Mouse (Mus musculus) thymus, postnatal 36 days (tissue): Measurements from ENCODE around the gene Gtf2i.

Source experiments
- DNase-seq, 2 experiments: peaks; one replicate each; pipeline ENCODE4 v3.0.0; 2022; ENCODE audit warnings: mixed read lengths in 2 of 2

Gtf2i gene

GRCm38 (mm10) chr5:134321699-134322098, 7.1 kb upstream of the Gtf2i start:
- no peak for DNase-seq

- no peak for DNase-seq
Observed at GRCm38 (mm10) chr5:134318903-134319302, 4.3 kb upstream of the Gtf2i start.

- no peak for DNase-seq
Observed at GRCm38 (mm10) chr5:134316721-134317120, 2.2 kb upstream of the Gtf2i start.

- peak; percentile 25 to 43 for DNase-seq
Observed at GRCm38 (mm10) chr5:134315623-134316350, 1.2 kb upstream of the Gtf2i start.

- peak in 1 of 2 experiments; percentile 73 for DNase-seq
Observed at GRCm38 (mm10) chr5:134314068-134314674, 389 bp downstream of the Gtf2i start.

GRCm38 (mm10) chr5:134313451-134314067, 1.0 kb downstream of the Gtf2i start:
- peak; percentile 91 to 93 for DNase-seq

GRCm38 (mm10) chr5:134312691-134313450, 1.7 kb downstream of the Gtf2i start:
- peak; percentile 27 to 46 for DNase-seq

GRCm38 (mm10) chr5:134311894-134312411, 2.6 kb downstream of the Gtf2i start:
- no peak for DNase-seq

GRCm38 (mm10) chr5:134310201-134310600, 4.4 kb downstream of the Gtf2i start:
- DNase-seq = no peak

- DNase-seq = no peak
Observed at GRCm38 (mm10) chr5:134309345-134309744, 5.2 kb downstream of the Gtf2i start.

- no peak for DNase-seq
Observed at GRCm38 (mm10) chr5:134304639-134305038, 9.9 kb downstream of the Gtf2i start.

- peak in 1 of 2 experiments; percentile 34 for DNase-seq
Observed at GRCm38 (mm10) chr5:134295277-134296050, 19.1 kb downstream of the Gtf2i start.

GRCm38 (mm10) chr5:134294606-134295005, 20.0 kb downstream of the Gtf2i start:
- DNase-seq = no peak

GRCm38 (mm10) chr5:134291096-134291495, 23.5 kb downstream of the Gtf2i start:
- no peak for DNase-seq

GRCm38 (mm10) chr5:134289935-134290560, 24.5 kb downstream of the Gtf2i start:
- no peak for DNase-seq

- no peak for DNase-seq
Observed at GRCm38 (mm10) chr5:134288071-134288470, 26.5 kb downstream of the Gtf2i start.

GRCm38 (mm10) chr5:134284921-134285320, 29.6 kb downstream of the Gtf2i start:
- DNase-seq = no peak

- DNase-seq = peak; percentile 78 to 89
Observed at GRCm38 (mm10) chr5:134282603-134283002, 32.0 kb downstream of the Gtf2i start.

- no peak for DNase-seq
Observed at GRCm38 (mm10) chr5:134282076-134282475, 32.5 kb downstream of the Gtf2i start.

- no peak for DNase-seq
Observed at GRCm38 (mm10) chr5:134279371-134279770, 35.2 kb downstream of the Gtf2i start.

GRCm38 (mm10) chr5:134277109-134277508, 37.5 kb downstream of the Gtf2i start:
- DNase-seq = no peak

- peak; percentile 44 to 65 for DNase-seq
Observed at GRCm38 (mm10) chr5:134275556-134275955, 39.0 kb downstream of the Gtf2i start.
